Mouse (Mus musculus) midbrain, embryonic 15.5 days (tissue): ENCODE results near the gene Lzic. TPM values are rescaled to one million over a fixed set of nuclear protein-coding genes. Genes with fewer than 3 reads are reported as not detected.
"Not testable (repeated sequence)": the region's sequence is repeated elsewhere in the genome, so short reads cannot be mapped to it uniquely, and the experiment has no call there.

Experiments used
- ATAC-seq: fragments of 200-750 bp; cut with Nextera tagmentation; replicated peaks from 2 replicates; pipeline ENCODE4 v1.8.0; 2017; ENCODE audit warnings: moderate TSS enrichment
- H3K27ac ChIP-seq: fragments of 300-500 bp; sonication (generic); 2 replicates; pipeline ENCODE4 v1.5.1; 2015; ENCODE audit warnings: mild to moderate bottlenecking, inconsistent platforms
- H3K27me3 ChIP-seq: fragments of 300-500 bp; sonication (generic); replicated peaks from 2 replicates; pipeline ENCODE4 v1.6.1; 2015; ENCODE audit warnings: inconsistent platforms
- H3K36me3 ChIP-seq: fragments of 300-500 bp; sonication (generic); replicated peaks from 2 replicates; pipeline ENCODE4 v1.6.1; 2015; ENCODE audit warnings: inconsistent platforms
- H3K4me1 ChIP-seq: fragments of 300-500 bp; sonication (generic); 2 replicates; pipeline ENCODE4 v1.6.1; 2015; ENCODE audit warnings: inconsistent platforms
- H3K4me2 ChIP-seq: fragments of 300-500 bp; sonication (generic); 2 replicates; pipeline ENCODE4 v1.6.1; 2015; ENCODE audit warnings: inconsistent platforms, mild to moderate bottlenecking, moderate library complexity
- H3K4me3 ChIP-seq: fragments of 300-500 bp; sonication (generic); 2 replicates; pipeline ENCODE4 v1.5.1; 2015; ENCODE audit warnings: mild to moderate bottlenecking, inconsistent platforms
- H3K9ac ChIP-seq: fragments of 300-500 bp; sonication (generic); 2 replicates; pipeline ENCODE4 v1.6.1; 2015; ENCODE audit warnings: mild to moderate bottlenecking, inconsistent platforms
- H3K9me3 ChIP-seq: fragments of 300-500 bp; sonication (generic); 2 replicates; pipeline ENCODE4 v1.6.1; 2016; ENCODE audit warnings: inconsistent platforms
- WGBS: fragments of 180-500 bp; shearing (Covaris S2); methylation state at CpG from one replicate; pipeline ENCODE4 v1.1.7; 2015; ENCODE audit warnings: mixed read lengths; 5-methylcytosine and 5-hydroxymethylcytosine counted together
- polyA plus RNA-seq: library from polyadenylated mRNA; unstranded; fragments of >200 nt; fragmentation: Nextera tagmentation; extraction: Ambion mirVana; gene quantifications from 2 replicates; pipeline ENCODE4 v1.2.1, GENCODE M21; 2015

Gene Lzic
- 36.6 and 39.9 TPM in 2 replicates for polyA plus RNA-seq

- Histone ChIP-seq H3K36me3 (peaks cover 26% of the 10 kb centered on the region), H3K27ac (peak within 1 kb of the TSS; percentile 79), H3K27me3 (no peaks in the 10 kb centered on the region), H3K9me3 (no peaks in the 10 kb centered on the region), H3K9ac (peak within 1 kb of the TSS; percentile 86), H3K4me3 (peak within 1 kb of the TSS; percentile 95), H3K4me2 (peak within 1 kb of the TSS; percentile 93), H3K4me1 (peaks cover 26% of the 10 kb centered on the region)
- ATAC-seq, result peak; percentile 98
- under 1% methylated on average over 60 of the region's 60 CpGs for WGBS
Observed at GRCm38 (mm10) chr4:149485053-149485824, at the start of gene Lzic, which contains the start of gene Nmnat1. Lzic (plus strand) TSS chr4:149485229. Nmnat1 (minus strand) TSS chr4:149485202.

GRCm38 (mm10) chr4:149440576-149440975 is 44.5 kb upstream of the Lzic start:
- no peak overlapping the region for H3K27ac ChIP-seq
- no peak overlapping the region for H3K9ac ChIP-seq
- no peaks in the 10 kb centered on the region for H3K27me3 ChIP-seq
- H3K36me3 ChIP-seq, result no peaks in the 10 kb centered on the region
- peaks cover 12% of the 10 kb centered on the region for H3K4me1 ChIP-seq
- H3K4me3 ChIP-seq, result no peak overlapping the region
- H3K4me2 ChIP-seq, result no peak overlapping the region
- 73% methylated on average over 8 of the region's 8 CpGs for WGBS
- no peak for ATAC-seq
- H3K9me3 ChIP-seq, result no peaks in the 10 kb centered on the region

GRCm38 (mm10) chr4:149442436-149442835 is 42.6 kb upstream of the Lzic start:
- Histone ChIP-seq H3K4me1 (peaks cover 20% of the 10 kb centered on the region), H3K9me3 (no peaks in the 10 kb centered on the region), H3K9ac (no peak overlapping the region), H3K4me2 (no peak overlapping the region), H3K36me3 (no peaks in the 10 kb centered on the region), H3K4me3 (no peak overlapping the region), H3K27ac (no peak overlapping the region), H3K27me3 (no peaks in the 10 kb centered on the region)
- ATAC-seq, result no peak
- WGBS, result 55% methylated on average over 3 of the region's 3 CpGs

GRCm38 (mm10) chr4:149444465-149444864 is 40.6 kb upstream of the Lzic start:
- no peak for ATAC-seq
- no peak overlapping the region; the same call in 1 of the 2 replicates for H3K9ac ChIP-seq

GRCm38 (mm10) chr4:149444964-149445701 is 39.9 kb upstream of the Lzic start:
- peak overlapping the region; percentile 55 for H3K9ac ChIP-seq
- under 1% methylated on average over 36 of the region's 36 CpGs for WGBS
- peak; percentile 97 for ATAC-seq

More at GRCm38 (mm10) chr4:149444465-149444864, 40.6 kb upstream of the Lzic start:
- Histone ChIP-seq H3K4me2 (peak overlapping the region; percentile 67), H3K27me3 (no peaks in the 10 kb centered on the region), H3K27ac (peak overlapping the region; percentile 97), H3K4me1 (peaks cover 20% of the 10 kb centered on the region), H3K4me3 (peak overlapping the region; percentile 40; the same call in 1 of the 2 replicates), H3K36me3 (no peaks in the 10 kb centered on the region), H3K9me3 (no peaks in the 10 kb centered on the region)
- 62% methylated on average over 1 of the region's 1 CpGs for WGBS

GRCm38 (mm10) chr4:149445868-149446267 is 39.2 kb upstream of the Lzic start:
- peak overlapping the region; percentile 97 for H3K27ac ChIP-seq
- 3% methylated on average over 11 of the region's 11 CpGs for WGBS
- 0 out of 2 replicates have a peak overlapping the region, but pooled peaks have one; percentile 55 for H3K9ac ChIP-seq

More at GRCm38 (mm10) chr4:149444964-149445701, 39.9 kb upstream of the Lzic start:
- H3K4me3 ChIP-seq, result peak overlapping the region; percentile 40
- H3K9me3 ChIP-seq, result no peaks in the 10 kb centered on the region
- peak overlapping the region; percentile 67 for H3K4me2 ChIP-seq
- peak overlapping the region; percentile 97 for H3K27ac ChIP-seq
- H3K27me3 ChIP-seq, result no peaks in the 10 kb centered on the region
- H3K36me3 ChIP-seq, result no peaks in the 10 kb centered on the region
- peaks cover 20% of the 10 kb centered on the region for H3K4me1 ChIP-seq

GRCm38 (mm10) chr4:149446309-149446708 is 38.7 kb upstream of the Lzic start:
- no peaks in the 10 kb centered on the region for H3K36me3 ChIP-seq
- peak overlapping the region; percentile 97 for H3K27ac ChIP-seq
- WGBS, result 25% methylated on average over 1 of the region's 1 CpGs
- ATAC-seq, result no peak
- H3K9me3 ChIP-seq, result no peaks in the 10 kb centered on the region
- 0 out of 2 replicates have a peak overlapping the region, but pooled peaks have one; percentile 55 for H3K9ac ChIP-seq
- H3K4me1 ChIP-seq, result peaks cover 20% of the 10 kb centered on the region
- peak overlapping the region; percentile 40; the same call in 1 of the 2 replicates for H3K4me3 ChIP-seq
- H3K4me2 ChIP-seq, result peak overlapping the region; percentile 67
- H3K27me3 ChIP-seq, result no peaks in the 10 kb centered on the region

More at GRCm38 (mm10) chr4:149445868-149446267, 39.2 kb upstream of the Lzic start:
- no peaks in the 10 kb centered on the region for H3K27me3 ChIP-seq
- peaks cover 20% of the 10 kb centered on the region for H3K4me1 ChIP-seq
- peak; percentile 60 for ATAC-seq
- H3K36me3 ChIP-seq, result no peaks in the 10 kb centered on the region
- peak overlapping the region; percentile 40 for H3K4me3 ChIP-seq
- H3K4me2 ChIP-seq, result peak overlapping the region; percentile 67
- no peaks in the 10 kb centered on the region for H3K9me3 ChIP-seq

- Histone ChIP-seq H3K9me3 (no peaks in the 10 kb centered on the region), H3K4me2 (no peak overlapping the region), H3K9ac (no peak overlapping the region), H3K27me3 (no peaks in the 10 kb centered on the region), H3K4me1 (peaks cover 8% of the 10 kb centered on the region), H3K4me3 (no peak overlapping the region), H3K36me3 (no peaks in the 10 kb centered on the region), H3K27ac (no peak overlapping the region)
- no peak for ATAC-seq
- 90% methylated on average over 3 of the region's 3 CpGs for WGBS
Observed at GRCm38 (mm10) chr4:149450636-149451035, 34.4 kb upstream of the Lzic start.

GRCm38 (mm10) chr4:149453656-149454055 is 31.4 kb upstream of the Lzic start:
- no peak overlapping the region for H3K4me3 ChIP-seq
- no peak for ATAC-seq

GRCm38 (mm10) chr4:149454263-149454662 is 30.8 kb upstream of the Lzic start:
- Histone ChIP-seq H3K27me3 (no peaks in the 10 kb centered on the region), H3K9me3 (no peaks in the 10 kb centered on the region), H3K9ac (no peak overlapping the region), H3K4me1 (no peaks in the 10 kb centered on the region), H3K4me2 (no peak overlapping the region), H3K27ac (no peak overlapping the region), H3K4me3 (no peak overlapping the region), H3K36me3 (no peaks in the 10 kb centered on the region)
- WGBS, result 88% methylated on average over 17 of the region's 17 CpGs
- ATAC-seq, result no peak

More at GRCm38 (mm10) chr4:149453656-149454055, 31.4 kb upstream of the Lzic start:
- H3K4me2 ChIP-seq, result no peak overlapping the region
- no peak overlapping the region for H3K27ac ChIP-seq
- no peaks in the 10 kb centered on the region for H3K4me1 ChIP-seq
- no peaks in the 10 kb centered on the region for H3K27me3 ChIP-seq
- no peaks in the 10 kb centered on the region for H3K36me3 ChIP-seq
- H3K9me3 ChIP-seq, result no peaks in the 10 kb centered on the region
- H3K9ac ChIP-seq, result no peak overlapping the region
- WGBS, result 90% methylated on average over 4 of the region's 4 CpGs

- H3K4me3 ChIP-seq, result no peak within 1 kb of the TSS
- no peaks in the 10 kb centered on the region for H3K27me3 ChIP-seq
- H3K4me1 ChIP-seq, result no peaks in the 10 kb centered on the region
- no peaks in the 10 kb centered on the region for H3K9me3 ChIP-seq
- H3K36me3 ChIP-seq, result no peaks in the 10 kb centered on the region
- 52% methylated on average over 8 of the region's 8 CpGs for WGBS
- no peak for ATAC-seq
- no peak within 1 kb of the TSS for H3K9ac ChIP-seq
- no peak within 1 kb of the TSS for H3K4me2 ChIP-seq
- no peak within 1 kb of the TSS for H3K27ac ChIP-seq
Observed at GRCm38 (mm10) chr4:149454879-149455278, 30.1 kb upstream of the Lzic start, which contains the start of gene Rbp7. Rbp7 (minus strand) TSS chr4:149454978.

- not testable (repeated sequence) for ATAC-seq, H3K27ac ChIP-seq, H3K27me3 ChIP-seq, H3K4me2 ChIP-seq, H3K9ac ChIP-seq, H3K9me3 ChIP-seq, H3K4me1 ChIP-seq, H3K4me3 ChIP-seq, H3K36me3 ChIP-seq
- WGBS, result 88% methylated on average over 27 of the region's 27 CpGs
Observed at GRCm38 (mm10) chr4:149457163-149457562, 27.9 kb upstream of the Lzic start.
